Mouse (Mus musculus): Measurements from ENCODE around the gene Sephs2.
A peak's percentile ranks its signal among the peaks of the same experiment; 100 is the strongest.

The Sephs2 gene

DNA sequence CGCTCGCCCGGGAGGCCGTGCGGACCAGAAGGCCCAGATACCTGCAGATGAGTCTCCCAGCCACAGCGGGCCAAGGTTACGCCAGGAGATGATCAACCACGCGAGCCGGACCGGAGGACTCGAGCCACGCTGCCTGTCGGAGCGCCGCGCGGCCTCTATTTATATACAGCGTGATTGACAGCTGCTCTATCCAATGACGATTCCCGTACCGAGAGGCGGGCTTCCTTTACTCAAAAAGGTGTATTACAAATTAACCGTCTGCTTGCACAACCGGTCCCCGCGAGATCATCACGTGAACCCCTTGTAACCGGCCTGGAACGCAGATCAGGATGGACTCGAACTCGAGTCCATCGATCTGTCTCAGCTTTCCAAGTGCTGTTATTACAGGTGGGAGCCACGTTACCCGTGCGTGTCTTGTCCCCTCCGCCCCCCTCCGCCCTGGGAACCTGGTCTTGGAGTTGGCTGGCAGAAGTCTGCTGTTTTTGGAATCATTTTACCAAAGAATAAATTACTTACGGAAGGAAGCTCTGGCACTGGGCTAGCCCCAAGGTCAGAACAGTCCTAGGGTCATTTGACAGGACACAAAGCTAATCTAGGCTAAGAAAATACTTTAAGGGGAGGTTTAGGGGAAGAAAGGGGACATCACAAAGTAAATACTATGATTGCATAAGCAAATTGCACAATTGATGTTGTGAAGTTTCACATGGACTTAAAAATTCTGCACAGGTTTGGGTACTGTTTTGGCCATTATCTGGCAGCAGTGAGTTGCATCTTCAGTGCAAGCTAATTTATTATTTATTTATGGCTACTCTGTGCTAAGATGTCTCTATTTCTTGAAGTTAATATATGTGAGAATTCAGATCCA, at the start of gene Sephs2:
Gene Sephs2 (minus strand): TSS at position 131 of the 865 bp plus-strand sequence.
- peak; percentile 93 for DNase-seq (ENCODE audit: low spot score)

DNA sequence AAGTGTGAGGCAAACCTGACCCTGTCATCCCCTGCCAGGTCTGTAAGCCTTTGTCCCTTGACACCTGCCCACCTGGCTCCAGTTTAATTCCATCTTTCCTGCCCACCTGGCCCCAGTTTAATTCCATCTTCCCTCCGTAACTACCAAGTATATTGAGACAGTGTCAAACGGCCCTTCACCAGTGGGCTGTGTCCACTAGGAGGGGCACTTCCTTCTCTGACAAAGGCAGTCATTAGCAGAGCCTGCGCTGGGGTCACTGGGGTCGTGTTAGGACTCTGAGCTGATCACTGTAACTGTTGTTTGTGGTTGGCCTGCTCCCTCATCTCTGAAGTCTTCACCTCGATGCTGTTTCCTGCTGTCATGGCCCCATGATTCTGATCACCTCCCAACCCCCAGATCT, 48.2 kb upstream of the Sephs2 start:
- DNase-seq (ENCODE audit: low spot score): no peak

DNA sequence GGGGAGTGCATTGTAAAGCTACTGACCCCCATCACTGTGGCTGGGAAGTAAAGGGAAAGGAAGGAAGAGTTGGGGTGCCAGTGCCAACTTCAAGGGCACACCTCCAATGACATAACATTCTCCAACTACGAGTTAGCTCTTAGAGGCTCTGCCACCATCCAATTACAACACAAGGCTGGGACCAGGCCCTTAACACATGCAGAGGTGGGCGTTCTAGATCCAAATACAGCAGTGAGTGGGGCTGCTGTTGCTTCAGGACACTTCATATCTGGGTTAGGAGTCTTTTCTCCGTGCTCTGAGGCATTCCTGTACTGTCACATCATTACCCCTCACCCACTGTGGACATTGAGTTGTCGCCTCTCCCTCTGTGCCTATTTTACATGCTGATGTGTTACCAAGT, 47.3 kb upstream of the Sephs2 start:
- DNase-seq (ENCODE audit: low spot score): no peak

DNA sequence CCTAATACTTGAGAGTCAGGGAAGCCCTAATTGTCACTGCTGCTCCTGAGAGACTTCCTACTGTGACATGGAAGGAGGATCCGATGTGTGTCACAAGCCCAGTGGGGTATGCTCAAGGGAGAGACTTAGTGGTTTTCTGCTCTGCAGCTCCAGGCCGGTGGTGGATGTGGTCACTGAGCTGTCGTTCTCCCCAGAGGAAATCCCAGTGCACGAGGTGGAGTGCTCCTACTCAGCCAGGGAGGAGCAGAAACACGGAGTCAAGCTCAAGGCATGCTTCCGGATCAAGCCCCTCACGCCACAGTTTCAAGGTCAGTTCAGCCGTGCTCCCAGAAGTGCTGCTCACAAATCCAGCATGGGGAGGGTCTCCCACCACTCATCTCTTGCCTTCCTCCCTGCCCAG, 40.1 kb upstream of the Sephs2 start:
- no peak for DNase-seq (ENCODE audit: low spot score)

DNA sequence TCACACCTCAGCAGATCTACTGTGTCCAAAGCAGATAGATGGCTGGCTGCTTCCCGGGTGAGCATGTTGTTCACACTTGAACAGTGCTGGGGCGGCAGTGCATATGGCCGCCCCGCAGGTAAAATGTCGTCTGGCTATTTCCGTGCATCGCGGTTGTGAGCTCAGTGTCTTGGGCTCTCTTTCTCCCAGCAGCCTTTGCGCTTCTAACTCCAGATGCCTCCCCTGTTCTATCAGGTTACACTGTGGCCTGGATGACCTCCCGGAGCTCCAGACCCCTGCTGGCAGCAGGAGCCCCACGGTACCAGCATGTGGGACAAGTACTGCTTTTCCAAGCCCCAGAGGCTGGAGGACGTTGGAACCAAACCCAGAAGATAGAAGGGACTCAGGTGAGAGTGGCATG, 36.1 kb upstream of the Sephs2 start:
- DNase-seq (ENCODE audit: low spot score): no peak

DNA sequence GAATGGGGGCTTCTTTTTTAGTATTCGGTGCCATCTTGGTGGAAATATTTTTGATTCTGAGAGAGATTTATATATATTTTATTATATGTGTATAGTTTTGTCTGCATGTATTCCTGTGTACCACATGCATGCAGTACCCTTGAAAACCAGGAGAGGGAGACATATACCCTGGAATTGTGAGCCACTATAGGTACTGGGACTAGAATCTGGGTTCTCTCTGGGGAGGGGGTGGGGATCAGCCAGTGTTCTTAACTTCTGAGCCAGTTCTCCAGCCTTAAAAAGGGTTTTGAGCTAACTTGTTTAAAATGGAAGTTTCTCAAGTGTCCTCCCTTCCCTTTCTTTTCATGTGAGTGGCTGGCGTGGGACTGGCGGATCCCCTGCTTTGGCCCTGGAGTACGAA, 35.0 kb upstream of the Sephs2 start:
- peak; percentile 29 for DNase-seq (ENCODE audit: low spot score)

DNA sequence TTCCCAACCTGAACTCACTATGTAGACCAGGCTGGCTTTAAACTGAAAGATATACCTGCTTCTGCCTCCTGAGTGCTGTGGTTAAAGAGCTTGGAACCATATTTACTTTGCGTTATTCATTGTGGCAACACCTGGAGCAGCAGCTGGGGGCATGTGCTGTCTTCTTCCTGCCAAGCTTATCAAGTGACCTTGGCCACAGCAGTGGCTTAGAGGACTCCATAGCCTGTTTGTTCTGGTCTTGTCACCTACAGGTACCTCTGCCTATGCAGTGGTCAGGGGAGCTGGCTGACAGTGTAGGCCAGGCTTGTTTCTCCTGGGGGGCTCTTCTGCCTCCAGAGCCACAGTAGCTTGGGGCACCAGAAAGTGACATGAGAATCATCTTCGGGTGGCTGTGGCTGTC, 34.6 kb upstream of the Sephs2 start:
- DNase-seq (ENCODE audit: low spot score): no peak

DNA sequence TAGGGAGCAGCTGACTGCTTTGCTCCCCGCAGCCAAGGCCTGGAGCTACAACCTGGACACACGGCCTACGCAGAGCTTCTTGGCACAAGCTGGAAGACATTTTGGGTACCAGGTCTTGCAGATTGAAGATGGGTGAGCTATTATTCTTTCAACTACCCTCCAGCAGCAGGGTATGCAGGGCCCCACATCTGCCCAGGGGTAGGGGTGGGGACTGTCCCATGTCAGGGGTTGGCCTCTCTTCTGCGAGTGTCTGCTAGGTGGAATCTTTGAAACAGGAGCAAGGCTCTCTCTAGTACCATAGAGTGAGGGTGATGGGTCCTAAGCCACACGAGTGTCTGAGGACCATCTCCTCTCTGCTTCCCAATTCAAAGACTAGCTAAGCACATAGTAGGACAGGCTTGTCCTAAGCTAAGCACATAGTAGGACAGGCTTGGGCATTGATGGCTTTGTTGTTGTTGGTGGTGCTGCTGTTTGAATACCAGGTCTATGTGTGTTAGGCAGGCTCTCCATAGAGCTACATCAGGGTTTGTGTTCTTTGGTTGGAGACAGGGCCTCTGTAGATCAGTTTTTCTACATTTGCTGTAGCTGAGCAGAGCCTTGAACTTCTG, 23.8 kb upstream of the Sephs2 start:
- DNase-seq (ENCODE audit: low spot score): no peak

DNA sequence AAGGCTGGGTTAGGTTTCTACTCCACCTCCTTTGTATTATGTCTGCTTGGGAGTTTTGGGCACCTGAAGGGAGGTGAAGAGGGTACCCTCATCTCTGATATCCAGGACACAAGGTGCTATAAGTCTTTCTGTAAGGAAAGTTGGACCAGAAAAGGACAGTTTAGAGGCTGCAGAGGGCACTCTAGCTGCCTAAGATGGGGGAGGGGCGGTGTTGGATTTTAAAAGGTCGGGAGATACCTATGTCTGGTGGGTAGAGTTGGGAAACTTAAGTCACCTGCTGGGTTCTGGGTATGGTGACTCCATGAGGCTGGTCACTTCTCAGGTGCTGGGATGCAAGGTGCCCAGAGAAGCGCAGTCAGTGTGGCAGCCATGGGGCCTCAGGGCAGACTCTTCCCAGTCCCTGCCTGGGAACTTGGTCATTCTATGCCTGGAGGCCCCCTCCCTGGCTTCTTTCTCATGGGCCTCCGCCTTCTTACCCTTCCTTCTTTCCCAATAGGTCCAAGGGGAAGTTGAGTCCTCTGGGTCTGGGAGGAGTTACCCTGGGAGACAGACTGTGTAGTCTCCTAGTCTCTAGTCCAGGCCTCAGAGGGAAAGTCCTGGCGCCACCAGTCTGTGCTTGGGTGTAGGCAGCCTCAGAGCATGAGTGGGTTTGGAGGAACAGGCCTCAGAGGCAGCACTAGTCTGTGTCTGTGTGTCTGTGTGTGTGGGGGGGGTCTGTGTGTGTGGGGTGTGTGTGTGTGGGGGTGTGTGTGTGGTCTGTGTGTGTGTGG, 23.1 kb upstream of the Sephs2 start:
- DNase-seq (ENCODE audit: low spot score): no peak

DNA sequence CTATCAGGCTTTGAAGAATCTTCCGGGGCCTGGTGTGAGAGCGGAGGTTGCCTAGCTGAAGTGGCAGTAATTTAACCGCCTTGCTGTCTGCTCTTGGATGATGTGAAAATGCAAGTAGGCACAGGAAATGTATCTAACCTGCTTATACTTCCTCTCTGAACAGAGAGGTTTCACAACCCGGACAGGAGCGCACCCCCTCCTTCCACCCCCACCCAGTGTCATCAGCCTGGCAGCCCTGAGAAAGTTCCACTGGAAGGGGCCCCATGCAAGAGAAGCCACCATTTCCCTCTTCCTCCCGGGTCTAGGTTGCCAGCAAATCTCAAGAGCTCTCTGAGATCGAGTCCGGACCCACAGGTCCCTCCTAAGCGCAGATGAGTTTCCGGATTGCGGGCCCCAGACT, 22.2 kb upstream of the Sephs2 start, which contains the start of gene Itgal:
Gene Itgal (plus strand): TSS at position 163 of the 400 bp plus-strand sequence.
- no peak for DNase-seq (ENCODE audit: low spot score)

DNA sequence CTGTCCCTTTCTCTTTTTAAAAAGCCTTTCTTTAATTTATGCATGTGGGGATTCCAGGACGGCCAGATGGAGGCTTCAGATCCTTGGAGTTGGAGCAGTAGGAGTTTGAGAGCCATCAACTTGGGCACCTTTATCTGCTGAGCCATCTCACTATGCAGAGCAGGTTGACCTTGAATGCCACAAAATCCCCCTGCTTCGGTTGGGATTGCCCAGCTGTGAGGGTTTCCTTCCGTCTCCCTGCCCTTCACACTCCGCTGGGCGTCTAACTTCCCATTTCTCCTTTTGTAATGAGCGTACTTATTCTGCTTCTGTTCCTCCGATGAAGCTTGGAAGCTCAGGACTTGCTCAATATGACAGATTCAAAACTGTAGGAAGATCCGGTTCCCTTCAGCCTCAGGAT, 16.3 kb upstream of the Sephs2 start:
- DNase-seq (ENCODE audit: low spot score): no peak

DNA sequence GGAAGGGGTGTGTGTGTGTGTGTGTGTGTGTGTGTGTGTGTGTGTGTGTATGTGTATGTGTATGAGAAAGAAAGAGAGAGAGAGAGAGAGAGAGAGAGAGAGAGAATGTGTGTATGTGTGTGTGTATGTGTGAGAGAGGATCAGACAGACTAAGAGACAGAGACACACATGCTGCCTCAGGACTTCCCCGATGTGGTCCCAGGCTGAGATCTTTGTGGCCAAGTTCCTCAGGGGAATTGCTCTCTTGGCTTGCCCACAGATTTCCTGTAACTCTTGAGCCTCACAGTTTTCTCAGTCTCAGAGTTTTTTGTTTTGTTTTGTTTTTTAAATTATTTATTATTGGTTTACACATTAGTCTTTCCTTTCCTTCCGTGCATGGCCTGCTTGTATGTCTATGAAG, 15.5 kb upstream of the Sephs2 start:
- no peak for DNase-seq (ENCODE audit: low spot score)

DNA sequence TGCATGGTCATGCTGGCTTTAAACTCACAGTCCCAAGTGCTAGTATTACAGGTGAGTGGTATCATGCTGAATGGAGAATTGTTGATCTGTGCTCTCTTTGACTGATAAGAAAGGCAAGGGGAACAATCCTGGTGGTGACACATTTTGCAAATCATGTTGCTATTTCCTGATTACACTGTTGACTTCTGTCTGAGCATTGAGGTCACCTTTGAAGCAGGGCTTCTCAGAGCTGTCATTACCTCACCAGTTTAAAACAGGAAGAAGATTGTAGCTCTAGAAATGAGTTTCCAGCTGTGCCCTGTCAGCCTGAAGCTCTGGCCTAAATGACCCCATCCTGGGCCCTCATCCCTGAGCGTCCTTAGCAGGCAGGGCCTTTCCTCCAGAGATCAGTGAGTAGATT, 14.1 kb upstream of the Sephs2 start:
- no peak for DNase-seq (ENCODE audit: low spot score)

DNA sequence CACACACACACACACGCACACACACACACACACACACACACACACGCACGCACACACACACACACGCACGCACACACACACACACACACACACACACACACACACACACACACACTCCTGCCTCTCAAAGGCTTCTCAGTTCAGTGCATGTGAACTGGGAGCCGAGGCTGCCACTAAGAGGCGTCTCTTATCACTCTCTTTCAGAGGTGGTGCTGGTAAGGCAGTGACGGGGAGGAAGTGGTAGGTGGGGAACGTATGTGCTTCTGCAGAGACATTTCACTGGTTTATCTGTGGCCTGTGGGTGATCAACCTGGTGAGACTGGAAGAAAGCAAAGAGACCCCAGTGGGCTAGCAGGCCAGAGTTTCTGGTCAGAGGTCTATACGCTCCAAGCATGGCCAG, 11.3 kb upstream of the Sephs2 start:
- DNase-seq (ENCODE audit: low spot score): no peak

DNA sequence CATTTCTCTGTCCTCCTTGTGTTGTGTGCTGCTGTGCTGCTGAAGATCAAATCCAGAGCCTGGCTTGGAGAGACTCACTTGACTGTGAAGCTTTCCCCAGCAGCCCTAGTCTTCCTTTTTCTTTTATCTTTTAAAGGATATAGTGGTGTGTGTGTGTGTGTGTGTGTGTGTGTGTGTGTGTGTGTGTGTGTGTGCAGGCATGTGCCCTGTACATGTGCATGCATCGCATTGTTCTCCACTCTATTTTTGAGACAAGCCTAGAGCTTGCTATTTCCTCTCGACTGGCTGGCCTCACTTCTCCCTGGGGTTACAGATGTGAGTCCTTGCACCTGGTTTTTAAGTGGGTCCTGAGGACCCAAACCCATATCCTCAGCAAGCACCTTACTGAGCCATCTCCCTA, 8.3 kb upstream of the Sephs2 start:
- DNase-seq (ENCODE audit: low spot score): no peak

DNA sequence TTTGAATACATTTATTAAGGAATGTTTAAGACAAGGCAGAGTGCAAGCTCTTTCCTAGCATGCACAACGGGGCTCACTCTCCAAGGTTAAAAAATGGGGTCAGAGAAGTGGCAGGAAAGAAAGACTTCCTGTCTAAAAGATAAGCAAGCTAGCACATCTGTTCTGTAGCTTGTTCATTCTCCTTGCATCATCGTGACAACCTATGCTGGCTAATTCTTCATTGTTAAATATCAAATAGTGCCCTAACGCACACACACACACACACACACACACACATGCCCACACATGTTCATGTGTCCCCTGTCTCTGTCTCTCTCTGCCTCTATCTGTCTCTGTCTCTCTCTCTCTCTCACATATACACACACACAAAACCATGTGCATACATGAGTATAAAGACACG, 7.3 kb upstream of the Sephs2 start:
- no peak for DNase-seq (ENCODE audit: low spot score)

DNA sequence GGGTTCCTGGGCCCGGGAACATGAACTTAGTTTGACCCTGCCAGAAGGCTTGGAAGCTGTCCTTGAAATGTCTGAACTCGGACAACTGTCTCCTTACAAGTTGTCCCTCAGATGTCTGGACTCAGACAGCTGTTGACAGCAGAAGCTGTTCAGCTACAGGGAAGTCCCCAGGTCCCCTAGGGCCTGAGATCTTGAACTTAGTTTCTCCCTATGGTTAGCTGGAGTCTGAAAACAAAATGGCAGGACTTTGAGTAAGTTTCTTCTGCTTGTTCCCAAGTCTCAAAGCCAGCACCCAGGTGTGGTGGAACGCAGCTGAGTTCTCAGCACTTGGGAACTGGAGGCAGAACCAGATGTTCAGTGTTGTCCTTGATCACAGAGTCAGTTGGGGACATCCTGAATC, 6.2 kb upstream of the Sephs2 start:
- no peak for DNase-seq (ENCODE audit: low spot score)

DNA sequence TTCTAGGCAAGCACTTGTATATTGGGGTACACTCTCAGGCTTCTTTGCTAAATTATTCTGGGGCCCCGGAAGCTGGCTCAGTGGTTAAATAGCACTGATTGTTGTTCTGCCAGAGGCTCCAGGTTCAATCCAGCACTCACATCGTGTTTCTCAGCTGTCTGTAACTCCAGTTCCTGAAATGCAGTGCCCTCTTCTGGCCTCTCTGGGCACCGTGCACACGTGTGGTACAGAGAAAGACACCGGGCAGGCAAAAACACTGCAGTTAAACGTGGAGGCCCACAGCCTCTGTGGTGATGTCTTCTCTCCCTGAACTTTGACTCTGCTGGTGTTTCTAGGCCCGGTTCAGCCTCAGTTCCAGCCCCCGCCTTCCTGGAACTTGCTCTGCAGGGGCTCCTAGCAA, 4.5 kb upstream of the Sephs2 start:
- DNase-seq (ENCODE audit: low spot score): no peak

DNA sequence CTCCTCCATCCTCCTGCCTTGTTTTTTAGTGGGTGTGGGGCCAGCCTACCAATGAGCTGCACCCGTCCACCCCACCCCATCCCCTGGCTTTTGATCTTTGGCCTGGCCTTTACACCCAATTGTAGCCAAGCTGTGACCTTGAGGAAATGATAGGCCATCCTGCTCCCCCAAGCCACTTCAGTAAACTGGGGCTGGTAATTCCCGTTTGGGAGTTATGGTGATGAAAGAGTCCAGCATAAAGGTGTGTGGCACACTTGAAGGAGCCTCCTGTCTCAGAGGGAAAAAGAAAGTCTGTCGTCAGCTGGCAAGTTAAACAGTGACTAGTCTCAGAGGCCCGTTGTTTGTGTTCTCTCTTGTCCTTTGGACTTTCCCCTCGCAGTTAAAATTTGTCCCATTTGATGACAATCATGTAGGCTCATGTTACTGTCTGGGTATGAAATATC, 2.7 kb upstream of the Sephs2 start:
- no peak for DNase-seq (ENCODE audit: low spot score)

DNA sequence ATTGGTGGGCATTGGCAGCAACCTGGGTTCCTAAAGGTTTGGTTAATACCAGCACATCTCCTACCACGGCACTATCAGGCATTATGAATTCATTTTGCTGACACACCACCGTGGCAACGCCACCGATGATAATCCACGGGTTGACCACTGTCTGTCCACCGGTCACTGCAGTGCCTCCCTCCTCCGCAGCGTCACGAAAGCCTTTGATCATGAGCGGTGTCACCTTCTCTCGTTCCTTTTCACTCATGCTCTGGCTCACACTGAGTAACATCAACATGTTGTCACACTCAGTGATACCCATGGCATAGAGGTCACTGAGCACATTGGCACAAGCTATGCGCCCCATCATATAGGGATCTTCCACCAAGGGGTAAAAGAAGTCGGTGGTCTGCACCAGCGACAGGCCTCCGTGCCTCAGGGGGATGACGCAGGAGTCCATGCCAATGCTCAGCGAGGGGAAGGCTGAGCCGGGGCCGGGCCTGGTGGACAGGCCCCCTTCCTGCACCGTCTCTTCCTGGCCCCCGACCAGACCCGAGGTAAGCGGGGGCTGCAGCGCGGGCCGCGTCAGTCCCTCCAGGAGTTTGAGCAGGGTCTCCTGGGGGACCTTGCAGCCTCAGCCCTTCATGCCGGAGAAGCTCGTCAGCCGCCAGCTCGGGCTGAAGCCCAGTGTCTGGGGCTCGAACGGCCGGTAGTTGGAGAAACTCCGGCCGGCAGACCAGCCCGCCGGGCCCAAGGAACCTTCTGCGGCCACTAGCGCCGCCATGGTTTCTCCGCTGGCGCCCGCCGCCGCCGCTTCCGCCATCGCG, 534 bp downstream of the Sephs2 start:
- peak; percentile 35 for DNase-seq (ENCODE audit: low spot score)

DNA sequence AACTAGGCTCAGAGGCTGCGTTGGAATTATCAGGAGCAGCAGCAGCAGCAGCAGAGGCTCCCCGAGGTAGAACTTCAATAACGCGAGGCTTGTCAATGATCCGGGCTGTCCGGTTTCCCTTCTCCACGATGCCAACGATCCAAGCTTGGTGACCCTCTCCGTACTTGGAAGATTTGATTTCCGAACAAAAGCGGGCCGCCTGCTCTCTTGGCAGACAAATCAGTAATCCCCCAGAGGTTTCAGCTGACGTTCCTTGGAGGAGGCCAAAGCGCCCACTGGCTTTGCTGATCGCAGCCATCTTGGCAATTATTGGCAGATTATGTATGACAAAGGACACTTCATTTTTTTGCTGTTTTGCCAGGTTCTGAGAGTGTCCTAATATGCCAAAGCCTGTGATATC, 1.3 kb downstream of the Sephs2 start:
- no peak for DNase-seq (ENCODE audit: low spot score)

DNA sequence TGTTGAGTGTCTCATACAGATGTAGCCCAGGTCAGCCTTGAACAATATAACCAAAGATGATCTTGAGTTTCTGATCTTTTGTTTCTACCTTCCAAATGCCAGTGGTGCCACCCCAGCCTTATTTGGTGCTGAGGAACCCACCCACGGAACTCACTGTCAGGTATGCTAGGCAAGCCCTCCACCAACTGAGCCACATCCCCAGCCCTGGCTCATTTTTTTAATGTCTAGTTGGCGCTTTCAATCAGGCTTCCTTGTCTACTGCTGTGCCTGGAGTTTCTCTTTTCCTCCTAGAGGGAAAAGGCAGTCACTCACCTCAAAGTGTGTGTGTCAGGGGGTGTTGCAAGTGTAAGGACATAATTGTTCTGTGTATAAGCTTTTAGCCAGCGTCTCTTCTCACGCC, 2.8 kb downstream of the Sephs2 start:
- no peak for DNase-seq (ENCODE audit: low spot score)

All from urinary bladder, postnatal 25 days (tissue).